Mouse (Mus musculus) MEL (cell line): Measurements from ENCODE around the gene Ctsh. TPM values are rescaled to one million over a fixed set of nuclear protein-coding genes. Genes with fewer than 3 reads are reported as not detected.

Experiments used
- DNase-seq: peaks from one replicate; pipeline ENCODE4 v3.0.0; 2011; ENCODE audit warnings: low read depth, low spot score
- H3K27ac ChIP-seq: 2 replicates; pipeline ENCODE4 v1.5.1; 2012; ENCODE audit warnings: low read depth, mild to moderate bottlenecking, control low read depth, low read length, moderate library complexity; ENCODE audit not compliant: control insufficient read depth
- H3K27me3 ChIP-seq, 2 experiments: fragments of 150-350 bp in 1 of 2; sonication (generic) in 1 of 2; 2 replicates each; pipeline ENCODE4 v1.6.1; 2012; ENCODE audit warnings: low read length in 2 of 2, mild to moderate bottlenecking in 2 of 2, improper control_type of control experiment in 1 of 2, moderate library complexity in 1 of 2; ENCODE audit not compliant: insufficient read depth in 2 of 2, control insufficient read depth in 1 of 2
- H3K36me3 ChIP-seq, 2 experiments: 2 replicates each; pipeline ENCODE4 v1.6.1; 2012 to 2014; ENCODE audit warnings: low read length in 2 of 2, improper control_type of control experiment in 1 of 2, inconsistent platforms in 1 of 2, mild to moderate bottlenecking in 1 of 2; ENCODE audit not compliant: insufficient read depth in 2 of 2, control insufficient read depth in 1 of 2
- H3K4me1 ChIP-seq, 2 experiments: fragments of 150-350 bp in 1 of 2; sonication (generic) in 1 of 2; 2 replicates each; pipeline ENCODE4 v1.6.1; 2012; ENCODE audit warnings: low read length in 2 of 2, improper control_type of control experiment in 1 of 2, mild to moderate bottlenecking in 1 of 2; ENCODE audit not compliant: insufficient read depth in 2 of 2, control insufficient read depth in 1 of 2
- H3K4me3 ChIP-seq, 2 experiments: fragments of 150-350 bp in 1 of 2; sonication (generic) in 1 of 2; 2 replicates each; pipeline ENCODE4 v1.5.1; 2012; ENCODE audit warnings: low read depth in 2 of 2, low read length in 2 of 2, mild to moderate bottlenecking in 2 of 2, moderate library complexity in 2 of 2, control low read depth in 1 of 2, improper control_type of control experiment in 1 of 2; ENCODE audit not compliant: control insufficient read depth in 1 of 2, insufficient read depth in 1 of 2
- H3K79me2 ChIP-seq: 2 replicates; pipeline ENCODE4 v1.6.1; 2012; ENCODE audit warnings: mild to moderate bottlenecking, low read length, moderate library complexity; ENCODE audit not compliant: control insufficient read depth, poor library complexity, insufficient read depth
- H3K9ac ChIP-seq: 2 replicates; pipeline ENCODE4 v1.6.1; 2012; ENCODE audit warnings: low read depth, mild to moderate bottlenecking, control low read depth, low read length, moderate library complexity; ENCODE audit not compliant: control insufficient read depth, poor library complexity, severe bottlenecking
- H3K9me3 ChIP-seq: fragments of 150-350 bp; sonication (generic); replicated peaks from 2 replicates; pipeline ENCODE4 v1.6.1; 2012; ENCODE audit warnings: mild to moderate bottlenecking, low read length, improper control_type of control experiment, moderate library complexity; ENCODE audit not compliant: insufficient read depth
- BHLHE40 ChIP-seq: IDR thresholded peaks from 2 replicates; pipeline ENCODE4 v1.6.1; 2012; ENCODE audit warnings: low read depth, mild to moderate bottlenecking, inconsistent platforms, low read length, improper control_type of control experiment, borderline replicate concordance
- CHD1 ChIP-seq: IDR thresholded peaks from 2 replicates; pipeline ENCODE4 v1.6.1; 2012; ENCODE audit warnings: low read depth, mild to moderate bottlenecking, inconsistent platforms, low read length, improper control_type of control experiment
- CHD2 ChIP-seq: IDR thresholded peaks from 2 replicates; pipeline ENCODE4 v1.6.1; 2011; ENCODE audit warnings: low read length, improper control_type of control experiment
- CTCF ChIP-seq, 3 experiments: IDR thresholded peaks in 2 of 3; conservative IDR thresholded peaks in 1 of 3; 2 replicates each; pipeline ENCODE4 v1.5.1; 2011 to 2012; ENCODE audit warnings: low read length in 3 of 3, low read depth in 2 of 3, mild to moderate bottlenecking in 2 of 3, improper control_type of control experiment in 1 of 3, inconsistent platforms in 1 of 3, mixed read lengths in 1 of 3, moderate library complexity in 1 of 3; ENCODE audit not compliant: control insufficient read depth in 1 of 3, insufficient read depth in 1 of 3, poor library complexity in 1 of 3, severe bottlenecking in 1 of 3
- E2F4 ChIP-seq: IDR thresholded peaks from 2 replicates; pipeline ENCODE4 v1.6.1; 2011; ENCODE audit warnings: low read depth, low read length, improper control_type of control experiment, borderline replicate concordance
- ELF1 ChIP-seq: IDR thresholded peaks from 2 replicates; pipeline ENCODE4 v1.6.1; 2014; ENCODE audit warnings: low read depth, mild to moderate bottlenecking, inconsistent platforms, low read length, improper control_type of control experiment, moderate library complexity
- EP300 ChIP-seq, 2 experiments: IDR thresholded peaks; 2 replicates each; pipeline ENCODE4 v1.6.1; 2011; ENCODE audit warnings: improper control_type of control experiment in 2 of 2, low read length in 2 of 2, low read depth in 1 of 2, mild to moderate bottlenecking in 1 of 2
- ETS1 ChIP-seq: IDR thresholded peaks from 2 replicates; pipeline ENCODE4 v1.6.1; 2012; ENCODE audit warnings: low read depth, mild to moderate bottlenecking, inconsistent platforms, low read length, improper control_type of control experiment, moderate library complexity
- GATA1 ChIP-seq: IDR thresholded peaks from 2 replicates; pipeline ENCODE4 v1.6.1; 2011; ENCODE audit warnings: low read depth, low read length, improper control_type of control experiment
- HCFC1 ChIP-seq: IDR thresholded peaks from 2 replicates; pipeline ENCODE4 v1.6.1; 2012; ENCODE audit warnings: low read depth, mild to moderate bottlenecking, inconsistent platforms, low read length, improper control_type of control experiment, moderate library complexity
- KAT2A ChIP-seq: conservative IDR thresholded peaks from 2 replicates; pipeline ENCODE4 v1.6.1; 2012; ENCODE audit warnings: low read depth, low read length, improper control_type of control experiment, inconsistent platforms
- MAFK ChIP-seq: IDR thresholded peaks from 2 replicates; pipeline ENCODE4 v1.6.1; 2011; ENCODE audit warnings: low read depth, mild to moderate bottlenecking, low read length, improper control_type of control experiment, borderline replicate concordance
- MAX ChIP-seq: IDR thresholded peaks from 2 replicates; pipeline ENCODE4 v1.6.1; 2011; ENCODE audit warnings: low read length, improper control_type of control experiment
- MAZ ChIP-seq: IDR thresholded peaks from 2 replicates; pipeline ENCODE4 v1.6.1; 2012; ENCODE audit warnings: low read depth, mild to moderate bottlenecking, inconsistent platforms, low read length, improper control_type of control experiment
- MEF2A ChIP-seq: IDR thresholded peaks from 2 replicates; pipeline ENCODE4 v1.6.1; 2014; ENCODE audit warnings: low read depth, mild to moderate bottlenecking, inconsistent platforms, low read length, improper control_type of control experiment; ENCODE audit not compliant: poor library complexity, insufficient replicate concordance, severe bottlenecking; ENCODE audit errors: extremely low read depth
- NELFE ChIP-seq: IDR thresholded peaks from 2 replicates; pipeline ENCODE4 v1.6.1; 2011; ENCODE audit warnings: low read depth, low read length, improper control_type of control experiment
- POLR2A ChIP-seq, 2 experiments: IDR thresholded peaks; 2 replicates each; pipeline ENCODE4 v1.6.1; 2011 to 2012; ENCODE audit warnings: low read length in 2 of 2, mild to moderate bottlenecking in 2 of 2, control low read depth in 1 of 2, improper control_type of control experiment in 1 of 2, low read depth in 1 of 2, moderate library complexity in 1 of 2; ENCODE audit not compliant: control insufficient read depth in 1 of 2, insufficient read depth in 1 of 2, poor library complexity in 1 of 2
- POLR2AphosphoS5 ChIP-seq: IDR thresholded peaks from 2 replicates; pipeline ENCODE4 v1.6.1; 2012; ENCODE audit warnings: low read depth, borderline replicate concordance, mild to moderate bottlenecking, inconsistent platforms, low read length, moderate library complexity, mixed read lengths
- RAD21 ChIP-seq: IDR thresholded peaks from 2 replicates; pipeline ENCODE4 v1.6.1; 2011; ENCODE audit warnings: mild to moderate bottlenecking, low read depth, low read length, improper control_type of control experiment
- SIN3A ChIP-seq: IDR thresholded peaks from 2 replicates; pipeline ENCODE4 v1.6.1; 2012; ENCODE audit warnings: low read length, improper control_type of control experiment, inconsistent platforms
- SMC3 ChIP-seq: IDR thresholded peaks from 2 replicates; pipeline ENCODE4 v1.6.1; 2011; ENCODE audit warnings: low read depth, low read length, improper control_type of control experiment
- TBP ChIP-seq: IDR thresholded peaks from 2 replicates; pipeline ENCODE4 v1.8.0; 2011; ENCODE audit warnings: low read depth, low read length, improper control_type of control experiment
- TCF12 ChIP-seq: IDR thresholded peaks from 2 replicates; pipeline ENCODE4 v1.6.1; 2014; ENCODE audit warnings: low read depth, mild to moderate bottlenecking, inconsistent platforms, low read length, improper control_type of control experiment, moderate library complexity
- UBTF ChIP-seq: IDR thresholded peaks from 2 replicates; pipeline ENCODE4 v1.6.1; 2012; ENCODE audit warnings: low read depth, mild to moderate bottlenecking, inconsistent platforms, low read length, improper control_type of control experiment, moderate library complexity, borderline replicate concordance; ENCODE audit not compliant: insufficient read depth
- USF1 ChIP-seq: IDR thresholded peaks from 2 replicates; pipeline ENCODE4 v1.6.1; 2014; ENCODE audit warnings: low read depth, mild to moderate bottlenecking, inconsistent platforms, low read length, improper control_type of control experiment, moderate library complexity
- USF2 ChIP-seq, 2 experiments: IDR thresholded peaks; 2 replicates each; pipeline ENCODE4 v1.6.1; 2011 to 2012; ENCODE audit warnings: improper control_type of control experiment in 2 of 2, low read length in 2 of 2, borderline replicate concordance in 1 of 2, inconsistent platforms in 1 of 2, low read depth in 1 of 2, mild to moderate bottlenecking in 1 of 2; ENCODE audit not compliant: insufficient read depth in 1 of 2
- ZC3H11A ChIP-seq: IDR thresholded peaks from 2 replicates; pipeline ENCODE4 v1.6.1; 2012; ENCODE audit warnings: low read depth, mild to moderate bottlenecking, inconsistent platforms, low read length, improper control_type of control experiment
- ZKSCAN1 ChIP-seq: IDR thresholded peaks from 2 replicates; pipeline ENCODE4 v1.6.1; 2012; ENCODE audit warnings: low read depth, mild to moderate bottlenecking, inconsistent platforms, low read length, improper control_type of control experiment, moderate library complexity
- ZMIZ1 ChIP-seq: IDR thresholded peaks from 2 replicates; pipeline ENCODE4 v1.6.1; 2012; ENCODE audit warnings: low read depth, mild to moderate bottlenecking, inconsistent platforms, low read length, improper control_type of control experiment, moderate library complexity
- ZNF384 ChIP-seq: IDR thresholded peaks from 2 replicates; pipeline ENCODE4 v1.6.1; 2012; ENCODE audit warnings: low read depth, mild to moderate bottlenecking, inconsistent platforms, low read length, improper control_type of control experiment
- polyA plus RNA-seq, 2 experiments: library from polyadenylated mRNA; stranded (reverse) in 1 of 2; unstranded in 1 of 2; fragments of >175 nt in 1 of 2; fragments of >200 nt in 1 of 2; gene quantifications; 2 replicates each; pipeline versions ENCODE4 v1.2.1 to v1.2.4; 2012; ENCODE audit warnings: low replicate concordance in 2 of 2, low read depth in 1 of 2; ENCODE audit not compliant: insufficient read length in 2 of 2, insufficient read depth in 1 of 2, missing spikeins in 1 of 2
- total RNA-seq: library from RNA; depleted of rRNA; stranded (reverse); fragments of 300-350 nt; gene quantifications from 2 replicates; pipeline ENCODE4 v1.2.3, GENCODE M21; 2012

The Ctsh gene
- total and polyA plus RNA-seq, 3 experiments: not detected

DNA sequence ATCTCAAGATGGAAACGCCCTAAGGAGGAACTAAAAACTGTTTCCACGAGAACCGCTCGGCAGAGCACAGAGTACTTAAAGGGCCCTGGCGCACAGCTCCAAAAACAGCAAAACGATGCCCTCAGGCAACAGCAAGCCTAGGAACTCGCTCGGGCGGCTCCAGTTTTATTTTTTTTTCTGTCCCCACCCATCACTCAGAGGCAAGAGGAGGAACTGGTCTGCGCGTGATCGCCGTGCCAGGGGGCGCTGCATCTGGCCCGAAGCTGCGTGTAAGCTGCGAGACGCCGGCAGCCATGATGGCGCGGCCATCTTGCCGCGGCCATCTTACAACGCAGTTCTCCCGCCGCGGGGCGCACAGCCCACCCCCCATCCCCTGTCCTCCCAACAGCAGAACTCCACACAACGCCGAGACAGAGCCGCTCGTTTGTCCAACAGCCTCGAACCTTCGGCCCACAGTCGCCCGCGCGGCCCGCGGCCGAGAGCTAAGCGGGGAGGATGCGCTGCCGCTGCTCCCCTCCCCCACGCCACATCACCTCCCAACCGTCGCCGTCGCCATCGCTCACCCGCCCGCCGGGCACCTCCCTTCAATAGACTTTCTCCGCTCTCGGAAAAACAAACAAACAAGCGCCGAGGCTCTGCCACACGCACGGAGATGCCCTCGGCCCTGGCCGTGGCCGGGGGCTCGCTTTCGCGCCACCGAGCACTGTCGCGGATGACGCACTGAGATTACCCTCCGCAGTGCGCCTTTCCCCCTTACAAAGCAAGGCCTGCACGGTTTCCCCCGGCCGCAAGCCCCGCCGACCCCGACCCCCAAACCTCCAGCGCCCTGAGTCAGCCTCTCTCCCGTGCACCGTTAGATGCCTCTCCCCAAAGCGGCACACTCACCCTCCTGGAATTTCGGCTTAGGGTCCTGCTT is 60.0 kb downstream of the Ctsh start (continued):
- TF ChIP-seq USF2 (IDR thresholded peaks at IDR 0.05; ENCODE audit: borderline replicate concordance in 1 of 2, insufficient read depth in 1 of 2, low read depth in 1 of 2, low read length in 2 of 2): no peak

DNA sequence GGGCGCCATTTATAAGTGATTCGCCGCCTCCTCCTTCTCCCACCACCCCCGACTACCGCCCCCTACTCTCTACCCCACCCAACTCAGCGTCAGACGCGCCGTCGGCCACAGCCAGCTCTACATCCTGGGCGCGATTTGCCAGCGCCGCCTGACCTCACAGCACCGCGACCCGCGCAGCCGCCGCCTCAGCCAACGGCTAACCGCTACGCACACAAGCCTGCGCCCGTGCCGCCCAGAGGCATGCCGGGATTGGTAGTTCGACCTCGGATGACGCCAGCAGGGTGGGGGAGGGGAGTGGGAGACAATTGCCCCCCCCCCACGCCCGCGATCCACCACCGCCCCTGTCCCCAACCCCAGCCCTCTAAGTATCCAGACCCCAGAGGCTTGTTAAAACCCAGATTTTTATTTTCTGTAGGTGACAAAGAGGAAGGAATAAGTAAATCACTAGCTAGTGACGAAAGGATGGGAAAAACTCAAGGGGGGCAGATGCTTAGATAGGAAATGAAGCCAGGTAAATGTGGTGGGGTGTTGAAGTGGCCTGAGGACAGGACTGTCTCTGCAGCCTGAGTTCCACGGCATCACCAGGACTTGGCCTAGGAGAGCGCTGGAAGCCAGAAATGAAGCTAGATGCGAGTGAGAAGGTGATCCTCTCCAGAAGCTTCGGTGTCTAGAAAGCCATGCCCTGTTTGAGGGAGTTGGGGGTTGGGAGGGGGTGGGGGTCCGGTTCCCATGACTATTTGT is 60.8 kb downstream of the Ctsh start, which contains the start of gene Morf4l1:
Gene Morf4l1 (minus strand): TSS at position 208 of the 741 bp plus-strand sequence.
- H3K27me3 ChIP-seq: no peaks in the 10 kb centered on the region
- no peaks in the 10 kb centered on the region for H3K9me3 ChIP-seq
- DNase-seq: peak; percentile 97
- peaks cover 6 to 11% of the 10 kb centered on the region in 2 experiments; a peak in 3 of 4 replicates for H3K4me1 ChIP-seq
- peak within 1 kb of the TSS; percentile 92 for H3K27ac ChIP-seq
- peak within 1 kb of the TSS; percentile 97 for H3K9ac ChIP-seq
- peak within 1 kb of the TSS; percentile 89 to 94 for H3K4me3 ChIP-seq
- peaks cover 46% of the 10 kb centered on the region for H3K79me2 ChIP-seq
- peaks cover 3 to 30% of the 10 kb centered on the region in 2 experiments for H3K36me3 ChIP-seq
- no peak for TF ChIP-seq ZKSCAN1
- TF ChIP-seq MAX: no peak; the same call in 1 of the 2 replicates
- no peak for TF ChIP-seq SMC3
- no peak for TF ChIP-seq MEF2A
- TF ChIP-seq USF2 (IDR thresholded peaks at IDR 0.05; ENCODE audit: borderline replicate concordance in 1 of 2, insufficient read depth in 1 of 2, low read depth in 1 of 2, low read length in 2 of 2): no peak
- TF ChIP-seq ZMIZ1: no peak
- TF ChIP-seq GATA1: no peak
- no peak for TF ChIP-seq CTCF (IDR thresholded peaks at IDR 0.05 in 2 of 3, conservative IDR thresholded peaks at IDR 0.05 in 1 of 3; ENCODE audit: control insufficient read depth in 1 of 3, insufficient read depth in 1 of 3, low read depth in 2 of 3, low read length in 3 of 3, poor library complexity in 1 of 3, severe bottlenecking in 1 of 3)
- peak; percentile 61 for TF ChIP-seq USF1
- TF ChIP-seq TBP: 0 out of 2 replicates have a peak, but pooled peaks have one; percentile 10
- TF ChIP-seq MAZ: peak; percentile 29
- TF ChIP-seq POLR2AphosphoS5: no peak
- TF ChIP-seq TCF12: peak; percentile 72
- TF ChIP-seq CHD1: no peak
- peak; percentile 95 for TF ChIP-seq KAT2A
- no peak for TF ChIP-seq UBTF
- TF ChIP-seq ELF1: peak; percentile 68; the same call in 1 of the 2 replicates
- peak in 1 of 2 experiments; percentile 37; a peak in 1 of 4 replicates for TF ChIP-seq EP300 (IDR thresholded peaks at IDR 0.05; ENCODE audit: low read depth in 1 of 2, low read length in 2 of 2)
- TF ChIP-seq NELFE: peak; percentile 36
- no peak for TF ChIP-seq RAD21
- peak; percentile 94 for TF ChIP-seq HCFC1
- peak; percentile 88 for TF ChIP-seq CHD2
- TF ChIP-seq MAFK: no peak
- TF ChIP-seq E2F4: no peak
- peak; percentile 26; the same call in 1 of the 2 replicates for TF ChIP-seq ETS1
- peak; percentile 93 for TF ChIP-seq SIN3A
- TF ChIP-seq POLR2A (IDR thresholded peaks at IDR 0.05; ENCODE audit: control insufficient read depth in 1 of 2, insufficient read depth in 1 of 2, low read depth in 1 of 2, low read length in 2 of 2, poor library complexity in 1 of 2): peak; percentile 5 to 42; a peak in 1 of 4 replicates
- peak; percentile 23; the same call in 1 of the 2 replicates for TF ChIP-seq ZC3H11A
- 0 out of 2 replicates have a peak, but pooled peaks have one; percentile 23 for TF ChIP-seq BHLHE40
- no peak for TF ChIP-seq ZNF384
